Mouse (Mus musculus) heart, postnatal 14 days (tissue): ENCODE data around the gene Clps. TPM values are rescaled to one million over a fixed set of nuclear protein-coding genes. Genes with fewer than 3 reads are reported as not detected.
"Not testable (repeated sequence)": the region's sequence is repeated elsewhere in the genome, so short reads cannot be mapped to it uniquely, and the experiment has no call there.

ENCODE experiments used
- DNase-seq, 2 experiments: peaks; one replicate each; pipeline ENCODE4 v3.0.0; 2021 to 2022
- intact Hi-C: fragments of 180-260 bp; cut with DNase I; formaldehyde crosslinking; loops from one replicate; pipeline ENCODE4 v1.15.1; 2025
- total RNA-seq, 2 experiments: library from RNA; stranded (reverse); gene quantifications; 2 replicates each; pipeline ENCODE4 v1.2.3; 2021

The Clps gene
- total RNA-seq, 2 experiments from 2014 or later, result not detected

- intact Hi-C loops, result loop anchor here (5.0 kb wide), 1 partner anchor 93 kb away; no protein-coding TSS in a partner anchor
- DNase-seq, result not testable (repeated sequence)
Measured at GRCm38 (mm10) chr17:28554021-28554420, 6.5 kb downstream of the Clps start.

GRCm38 (mm10) chr17:28553040-28553793 is 7.3 kb downstream of the Clps start:
- DNase-seq, result peak; percentile 70 to 83
- intact Hi-C loops, result loop anchor here (5.0 kb wide), 1 partner anchor 94 kb away; no protein-coding TSS in a partner anchor

GRCm38 (mm10) chr17:28549111-28549510 is 11.5 kb downstream of the Clps start, which contains the start of gene Clpsl2:
Gene Clpsl2, plus strand, starts transcription at chr17:28549411.
- intact Hi-C loops, result no loop called here
- no peak for DNase-seq

DNA sequence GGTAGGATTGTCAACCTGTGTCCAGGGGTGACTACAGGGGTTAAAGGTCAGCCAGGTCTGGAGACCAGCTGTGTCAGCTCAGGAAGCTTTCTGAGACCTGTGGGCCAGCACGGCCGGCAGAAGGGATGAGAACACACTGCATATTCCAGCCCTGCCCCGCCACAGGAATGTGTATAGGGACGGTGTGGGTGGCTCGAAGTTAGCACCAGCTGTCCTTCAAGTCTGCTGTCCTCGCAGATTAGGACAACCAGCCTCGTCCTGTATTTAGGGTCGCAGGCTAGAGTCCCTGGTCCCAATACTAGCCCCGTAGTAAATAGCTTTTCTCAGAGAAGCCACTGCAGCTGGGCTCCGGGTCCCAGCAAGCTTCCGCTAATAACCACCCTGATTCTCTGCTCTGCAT is 12.0 kb downstream of the Clps start:
- intact Hi-C loops, result no loop called here
- no peak for DNase-seq

- DNase-seq, result no peak
- intact Hi-C loops, result no loop called here
Measured at GRCm38 (mm10) chr17:28546925-28547324, 13.6 kb downstream of the Clps start.

GRCm38 (mm10) chr17:28537881-28538280 is 22.7 kb downstream of the Clps start:
- intact Hi-C loops, result no loop called here
- DNase-seq, result no peak

- no peak for DNase-seq
Measured at GRCm38 (mm10) chr17:28533327-28533726, 27.2 kb downstream of the Clps start.

GRCm38 (mm10) chr17:28532557-28532956 is 28.0 kb downstream of the Clps start:
- intact Hi-C loops, result loop anchor here (5.0 kb wide), 1 partner anchor 325 kb away; the partner anchor contains the start of gene Def6
- DNase-seq, result no peak

More at GRCm38 (mm10) chr17:28533327-28533726, 27.2 kb downstream of the Clps start:
- intact Hi-C loops, result loop anchor here (5.0 kb wide), 1 partner anchor 326 kb away; the partner anchor contains the start of gene Def6

DNA sequence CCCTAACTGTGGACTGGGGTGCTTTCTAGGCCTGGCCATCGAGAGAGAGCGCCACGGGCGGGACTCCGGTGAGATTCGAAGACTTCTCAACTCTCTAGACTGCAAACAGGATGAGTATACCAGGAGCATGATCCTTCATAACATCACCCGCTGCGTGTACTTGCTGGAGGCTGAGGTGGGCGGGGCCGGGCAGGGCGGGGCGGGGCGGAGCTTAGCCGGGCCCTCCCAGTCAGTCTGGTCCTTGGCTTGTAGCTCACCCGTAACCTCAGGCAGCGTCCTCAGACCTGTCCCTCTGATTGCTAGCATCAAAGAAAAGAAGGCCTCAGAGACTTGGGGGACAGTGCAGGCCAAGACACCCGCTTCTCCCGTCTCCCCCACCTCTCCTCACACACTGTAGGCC is 28.6 kb downstream of the Clps start:
- no peak for DNase-seq
- intact Hi-C loops, result loop anchor here (5.0 kb wide), 1 partner anchor 325 kb away; the partner anchor contains the start of gene Def6

DNA sequence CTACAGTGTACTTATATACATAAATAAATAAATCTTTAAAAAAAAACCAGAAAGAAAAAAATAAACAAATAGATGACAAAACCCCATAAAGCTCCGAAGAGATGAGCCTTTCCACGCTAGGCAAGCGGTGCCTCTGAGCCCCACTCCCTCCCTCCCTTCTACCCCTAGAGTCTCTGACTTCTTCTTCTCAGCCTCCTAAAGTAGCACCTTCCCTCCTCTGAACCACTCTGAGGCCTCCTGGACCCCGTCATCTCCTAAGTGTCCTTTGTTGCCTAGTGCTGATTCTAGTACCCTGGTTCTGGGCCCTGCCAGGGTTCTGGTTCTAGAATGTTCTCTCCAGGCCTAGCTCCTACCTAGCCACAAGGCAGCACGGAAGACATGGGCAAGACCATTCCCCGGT is 30.1 kb downstream of the Clps start, which contains the start of gene Armc12:
Gene Armc12, plus strand, starts transcription at position 301 of the 400 bp plus-strand sequence.
- DNase-seq, result no peak
- intact Hi-C loops, result loop anchor here (5.0 kb wide), 1 partner anchor 323 kb away; the partner anchor contains the start of gene Def6

- DNase-seq, result no peak
- intact Hi-C loops, result loop anchor here (2.0 kb wide), 1 partner anchor 74 kb away; no protein-coding TSS in a partner anchor
Measured at GRCm38 (mm10) chr17:28529116-28529515, 31.4 kb downstream of the Clps start.

DNA sequence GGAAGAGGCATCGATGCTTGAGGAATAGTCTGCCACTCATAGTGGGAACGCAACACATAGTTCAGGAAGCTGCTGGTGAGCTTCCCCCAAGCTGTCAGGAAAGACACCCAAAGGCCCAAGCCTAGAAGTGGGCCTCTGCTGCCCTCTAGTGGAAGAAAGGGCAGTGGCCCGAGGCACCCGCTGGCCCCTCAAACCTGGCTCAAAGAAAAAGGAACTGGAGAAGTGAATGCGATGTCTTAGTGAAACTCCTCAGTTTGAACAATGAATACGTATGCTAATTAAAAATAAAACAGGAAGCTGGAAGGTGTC is 32.6 kb downstream of the Clps start:
- DNase-seq, result peak; percentile 88 to 94
- intact Hi-C loops, result loop anchor here (1.0 to 2.0 kb wide), 2 partner anchors 73 to 121 kb away; no protein-coding TSS in a partner anchor

DNA sequence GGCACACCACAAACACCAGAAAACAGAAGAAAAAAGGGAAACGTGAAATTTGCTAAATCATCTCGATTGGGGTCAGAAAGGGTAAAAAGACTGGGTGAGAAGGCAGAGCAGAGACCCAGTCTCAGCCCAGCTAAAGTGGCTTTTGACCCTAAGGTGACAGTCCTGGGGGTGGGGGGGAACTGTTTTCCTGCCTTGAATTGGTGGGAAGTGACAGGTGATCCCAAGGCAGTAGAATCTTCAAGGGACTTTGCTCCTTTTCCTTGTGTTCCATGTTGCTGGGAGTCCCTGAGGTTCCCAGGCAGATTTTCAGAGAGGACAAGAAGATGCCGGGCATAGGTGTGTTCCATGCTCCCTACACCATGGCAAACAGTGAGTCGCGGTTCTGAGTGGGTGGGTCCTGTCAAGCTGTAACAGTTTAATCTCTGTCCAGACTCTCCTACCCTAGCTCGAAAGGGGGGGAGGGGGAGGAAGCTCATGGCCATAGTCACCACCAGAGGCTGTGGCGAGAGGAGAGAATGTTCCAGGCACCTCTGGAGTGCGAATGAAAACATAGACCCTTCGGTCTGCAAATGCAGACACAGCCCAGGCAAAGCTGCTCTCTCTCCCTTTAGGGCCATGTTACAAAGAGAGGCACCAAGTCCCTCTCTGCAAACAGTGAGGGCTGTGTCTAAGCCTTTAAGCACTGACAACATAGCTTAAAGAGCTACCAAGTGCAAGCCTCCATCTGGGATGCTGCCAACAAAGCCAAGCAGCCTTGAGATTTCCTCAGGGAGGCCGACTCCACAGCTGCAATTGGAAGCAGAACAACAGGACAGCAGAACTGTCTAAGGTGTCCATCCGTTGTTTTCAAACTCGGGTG is 33.2 kb downstream of the Clps start:
- intact Hi-C loops, result loop anchor here (1.0 to 2.0 kb wide), 3 partner anchors 73 to 141 kb away; no protein-coding TSS in a partner anchor
- DNase-seq, result no peak

- intact Hi-C loops, result loop anchor here (5.0 kb wide), 1 partner anchor 198 kb away; the partner anchor contains the start of gene Rpl10a
- no peak for DNase-seq
Measured at GRCm38 (mm10) chr17:28524831-28525430, 35.6 kb downstream of the Clps start.

DNA sequence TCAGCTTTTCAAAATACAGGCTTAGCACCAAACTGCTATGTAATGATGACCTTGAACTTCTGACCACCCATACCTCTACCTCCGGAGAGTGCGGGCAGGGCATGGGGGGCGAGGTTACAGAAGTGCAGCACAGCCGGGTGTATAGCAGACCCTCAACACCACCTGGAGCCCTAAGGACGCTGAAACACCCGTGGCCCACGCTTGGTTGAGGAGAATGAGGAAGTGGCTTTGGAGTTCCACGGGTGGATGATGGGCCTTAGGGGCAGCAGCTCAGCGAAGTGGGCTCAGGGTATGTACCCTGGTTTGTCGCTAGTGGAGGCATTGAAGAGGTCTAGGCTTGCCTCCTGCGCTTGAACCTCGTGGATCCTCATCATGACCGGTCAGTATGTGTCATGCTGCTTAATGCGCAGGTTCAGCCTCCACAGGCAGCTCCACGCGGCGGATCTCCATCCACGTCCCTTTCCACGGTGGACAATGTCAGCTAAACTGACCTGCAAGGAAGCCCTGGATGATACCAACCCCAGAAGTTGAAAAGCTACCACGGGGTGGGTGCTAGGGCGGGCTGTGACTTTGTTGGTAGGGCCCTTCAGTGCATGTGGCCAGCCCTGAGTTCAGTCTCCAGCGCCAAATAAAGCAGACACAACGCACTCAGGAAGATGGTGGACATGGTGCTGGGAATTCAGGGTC is 36.4 kb downstream of the Clps start:
- intact Hi-C loops, result loop anchor here (5.0 kb wide), 1 partner anchor 197 kb away; the partner anchor contains the start of gene Rpl10a
- DNase-seq, result no peak

- DNase-seq, result no peak
- intact Hi-C loops, result loop anchor here (2.0 to 5.0 kb wide), 2 partner anchors 39 to 196 kb away; partner anchors contain the start of gene Rpl10a
Measured at GRCm38 (mm10) chr17:28523355-28524008, 37.1 kb downstream of the Clps start.

- DNase-seq, result peak; percentile 91 to 98
- intact Hi-C loops, result loop anchor here (2.0 to 5.0 kb wide), 2 partner anchors 38 to 195 kb away; partner anchors contain the start of gene Rpl10a
Measured at GRCm38 (mm10) chr17:28522623-28523354, 37.8 kb downstream of the Clps start.

- DNase-seq, result no peak
- intact Hi-C loops, result loop anchor here (2.0 to 5.0 kb wide), 2 partner anchors 37 to 195 kb away; partner anchors contain the start of gene Rpl10a
Measured at GRCm38 (mm10) chr17:28521920-28522319, 38.6 kb downstream of the Clps start.
